Mouse (Mus musculus): ENCODE data around the gene Tmod4. TPM values are rescaled to one million over a fixed set of nuclear protein-coding genes. Genes with fewer than 3 reads are reported as not detected.
A peak's percentile ranks its signal among the peaks of the same experiment; 100 is the strongest.
"Not testable (repeated sequence)": the region's sequence is repeated elsewhere in the genome, so short reads cannot be mapped to it uniquely, and the experiment has no call there.

Tmod4 gene
- polyA plus RNA-seq (2014; fragmentation: Nextera tagmentation; extraction: Ambion mirVana): 0.61 and 1.7 TPM in 2 replicates

DNA sequence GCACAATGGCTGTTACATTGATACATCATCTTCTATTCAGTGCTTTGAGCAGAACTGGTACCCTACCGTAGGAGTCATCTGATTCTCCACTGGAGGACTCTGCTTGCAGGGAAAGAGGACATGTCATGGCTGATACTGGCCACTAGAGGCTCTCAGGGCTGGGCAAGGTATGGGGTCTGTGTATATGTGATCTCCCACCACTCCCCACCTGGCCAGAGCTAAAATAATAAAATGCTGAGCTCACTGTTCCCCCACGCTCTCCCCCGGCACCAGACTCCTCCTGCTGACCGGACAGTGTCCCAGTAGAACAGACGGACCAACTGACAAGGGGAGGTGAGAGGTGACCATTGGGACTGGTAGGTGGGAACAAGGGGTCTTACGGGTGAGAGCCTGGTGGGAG, at the start of gene Tmod4:
Gene Tmod4, plus strand, starts transcription at position 231 of the 400 bp plus-strand sequence.
- Histone ChIP-seq H3K27me3 (ENCODE audit: control insufficient read depth, insufficient read depth, low read length) (no peaks in the 10 kb centered on the region), H3K4me1 (replicated peaks; ENCODE audit: control insufficient read depth, insufficient read depth, low read length) (no peaks in the 10 kb centered on the region), H3K27ac (no peak within 1 kb of the TSS), H3K36me3 (replicated peaks; ENCODE audit: control insufficient read depth, insufficient read depth) (peaks cover 44% of the 10 kb centered on the region), H3K4me2 (replicated peaks) (no peak within 1 kb of the TSS), H3K9me3 (ENCODE audit: control insufficient read depth, low read length) (no peaks in the 10 kb centered on the region), H3K9ac (no peak within 1 kb of the TSS), H3K4me3 (replicated peaks; ENCODE audit: low read length) (no peak within 1 kb of the TSS)
- WGBS: 61% methylated on average over 6 of the region's 6 CpGs
- ATAC-seq (ENCODE audit: low FRiP score): 0 out of 2 replicates have a peak, but pooled peaks have one; percentile 49
- DNase-seq (ENCODE audit: low spot score): no peak

- no peak for ATAC-seq (ENCODE audit: low FRiP score)
- no peak overlapping the region for H3K4me2 ChIP-seq (replicated peaks)
- no peaks in the 10 kb centered on the region for H3K36me3 ChIP-seq (replicated peaks; ENCODE audit: control insufficient read depth, insufficient read depth)
- no peaks in the 10 kb centered on the region for H3K4me1 ChIP-seq (replicated peaks; ENCODE audit: control insufficient read depth, insufficient read depth, low read length)
- no peak overlapping the region for H3K27ac ChIP-seq
- WGBS: 97% methylated on average over 1 of the region's 1 CpGs
- no peaks in the 10 kb centered on the region for H3K27me3 ChIP-seq (ENCODE audit: control insufficient read depth, insufficient read depth, low read length)
- H3K9ac ChIP-seq: no peak overlapping the region
- no peak for DNase-seq (ENCODE audit: low spot score)
- H3K9me3 ChIP-seq (ENCODE audit: control insufficient read depth, low read length): no peaks in the 10 kb centered on the region
- no peak overlapping the region for H3K4me3 ChIP-seq (replicated peaks; ENCODE audit: low read length)
Measured at GRCm38 (mm10) chr3:95088071-95088470, 36.2 kb upstream of the Tmod4 start.

DNA sequence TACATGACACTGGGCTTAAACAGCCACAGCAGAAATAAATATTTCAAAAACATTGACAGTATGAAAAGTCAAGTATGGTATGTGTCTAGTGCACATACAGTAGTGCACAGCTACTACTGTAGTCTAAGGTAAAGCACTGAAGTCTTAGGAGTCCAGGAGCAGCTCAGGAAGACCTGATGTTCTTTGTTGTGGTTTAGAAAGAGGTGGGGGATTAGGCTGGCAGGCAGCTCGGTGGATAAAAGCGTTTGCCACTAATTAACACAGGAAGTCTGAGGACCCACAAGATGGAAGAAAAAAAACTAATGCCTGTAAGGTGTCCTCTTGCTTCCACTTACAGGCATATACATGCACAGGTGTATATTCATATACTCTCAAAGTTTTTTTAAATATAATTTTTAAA, 23.4 kb upstream of the Tmod4 start:
- ATAC-seq (ENCODE audit: low FRiP score) (no peak), DNase-seq (ENCODE audit: low spot score) (no peak)
- Histone ChIP-seq H3K9me3 (ENCODE audit: control insufficient read depth, low read length) (no peaks in the 10 kb centered on the region), H3K27ac (no peak overlapping the region), H3K9ac (no peak overlapping the region), H3K4me3 (replicated peaks; ENCODE audit: low read length) (no peak overlapping the region), H3K4me2 (replicated peaks) (no peak overlapping the region), H3K4me1 (replicated peaks; ENCODE audit: control insufficient read depth, insufficient read depth, low read length) (peaks cover 21% of the 10 kb centered on the region), H3K36me3 (replicated peaks; ENCODE audit: control insufficient read depth, insufficient read depth) (peaks cover 17% of the 10 kb centered on the region), H3K27me3 (ENCODE audit: control insufficient read depth, insufficient read depth, low read length) (no peaks in the 10 kb centered on the region)
- WGBS: 51% methylated on average over 2 of the region's 2 CpGs

GRCm38 (mm10) chr3:95105121-95105520, 19.2 kb upstream of the Tmod4 start:
- H3K27ac ChIP-seq: no peak overlapping the region
- H3K9ac ChIP-seq: peak overlapping the region; percentile 90
- no peaks in the 10 kb centered on the region for H3K27me3 ChIP-seq (ENCODE audit: control insufficient read depth, insufficient read depth, low read length)
- WGBS: 68% methylated on average over 4 of the region's 4 CpGs
- H3K36me3 ChIP-seq (replicated peaks; ENCODE audit: control insufficient read depth, insufficient read depth): peaks cover 3% of the 10 kb centered on the region; the same call in 1 of the 2 replicates
- no peaks in the 10 kb centered on the region for H3K9me3 ChIP-seq (ENCODE audit: control insufficient read depth, low read length)
- H3K4me3 ChIP-seq (replicated peaks; ENCODE audit: low read length): peak overlapping the region; percentile 83
- no peak for DNase-seq (ENCODE audit: low spot score)
- H3K4me2 ChIP-seq (replicated peaks): peak overlapping the region; percentile 73
- peaks cover 21% of the 10 kb centered on the region for H3K4me1 ChIP-seq (replicated peaks; ENCODE audit: control insufficient read depth, insufficient read depth, low read length)
- no peak for ATAC-seq (ENCODE audit: low FRiP score)

DNA sequence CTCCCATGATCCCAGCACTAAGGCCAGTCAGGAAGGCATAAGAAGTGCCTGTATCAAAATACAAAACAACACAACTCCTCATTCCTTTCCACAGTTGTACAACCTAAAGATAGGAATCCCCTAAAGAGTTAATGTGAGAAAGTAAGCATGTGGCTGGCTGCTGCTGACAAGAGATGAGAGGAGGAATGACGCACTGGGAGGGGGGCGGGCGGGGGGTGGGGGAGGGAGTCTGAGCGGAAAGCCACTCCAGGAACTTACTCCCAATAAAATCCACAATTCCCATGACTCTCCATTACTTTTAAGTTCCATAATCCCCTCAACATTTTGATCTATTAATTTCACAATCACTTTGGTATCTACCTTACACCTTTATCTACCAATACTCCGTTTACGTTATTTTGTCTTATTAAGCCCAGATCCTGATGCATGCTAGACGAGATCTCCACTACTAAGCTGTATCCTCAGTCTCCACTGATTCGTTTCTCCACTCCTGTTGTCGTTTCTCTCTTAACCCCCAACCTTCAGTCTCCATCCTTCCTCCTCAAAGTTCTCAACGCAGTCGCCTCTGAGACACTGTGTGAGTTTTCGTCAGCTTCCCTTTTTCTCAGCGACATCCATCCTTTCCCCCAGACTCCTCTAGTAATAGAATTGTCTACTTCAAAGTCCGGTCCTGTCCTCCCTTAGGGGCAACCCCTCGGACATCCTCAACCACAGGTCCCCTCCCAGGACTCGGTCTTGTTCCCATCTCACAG, 18.5 kb upstream of the Tmod4 start:
- Histone ChIP-seq H3K4me1 (replicated peaks; ENCODE audit: control insufficient read depth, insufficient read depth, low read length) (peaks cover 19% of the 10 kb centered on the region), H3K27me3 (ENCODE audit: control insufficient read depth, insufficient read depth, low read length) (no peaks in the 10 kb centered on the region)

GRCm38 (mm10) chr3:95106338-95107117, 17.7 kb upstream of the Tmod4 start, which contains the start of gene Pip5k1a:
Gene Pip5k1a (minus strand): TSS chr3:95106930.
- Histone ChIP-seq H3K4me3 (replicated peaks; ENCODE audit: low read length) (peak within 1 kb of the TSS; percentile 83), H3K4me1 (replicated peaks; ENCODE audit: control insufficient read depth, insufficient read depth, low read length) (peaks cover 12% of the 10 kb centered on the region), H3K4me2 (replicated peaks) (peak within 1 kb of the TSS; percentile 73), H3K27ac (peak within 1 kb of the TSS; percentile 84), H3K36me3 (replicated peaks; ENCODE audit: control insufficient read depth, insufficient read depth) (peaks cover 3% of the 10 kb centered on the region; the same call in 1 of the 2 replicates), H3K9ac (peak within 1 kb of the TSS; percentile 90), H3K9me3 (ENCODE audit: control insufficient read depth, low read length) (no peaks in the 10 kb centered on the region), H3K27me3 (ENCODE audit: control insufficient read depth, insufficient read depth, low read length) (no peaks in the 10 kb centered on the region)
- DNase-seq (ENCODE audit: low spot score) (peak; percentile 99), ATAC-seq (ENCODE audit: low FRiP score) (peak; percentile 92)
- under 1% methylated on average over 51 of the region's 51 CpGs for WGBS

More for the DNA sequence above, 18.5 kb upstream of the Tmod4 start:
- DNase-seq (ENCODE audit: low spot score) (no peak), ATAC-seq (ENCODE audit: low FRiP score) (no peak)
- H3K36me3 ChIP-seq (replicated peaks; ENCODE audit: control insufficient read depth, insufficient read depth): peaks cover 3% of the 10 kb centered on the region; the same call in 1 of the 2 replicates
- peak overlapping the region; percentile 83 for H3K4me3 ChIP-seq (replicated peaks; ENCODE audit: low read length)
- H3K9ac ChIP-seq: peak overlapping the region; percentile 90
- WGBS: under 1% methylated on average over 16 of the region's 16 CpGs
- H3K27ac ChIP-seq: peak overlapping the region; percentile 84
- no peaks in the 10 kb centered on the region for H3K9me3 ChIP-seq (ENCODE audit: control insufficient read depth, low read length)
- H3K4me2 ChIP-seq (replicated peaks): peak overlapping the region; percentile 73

DNA sequence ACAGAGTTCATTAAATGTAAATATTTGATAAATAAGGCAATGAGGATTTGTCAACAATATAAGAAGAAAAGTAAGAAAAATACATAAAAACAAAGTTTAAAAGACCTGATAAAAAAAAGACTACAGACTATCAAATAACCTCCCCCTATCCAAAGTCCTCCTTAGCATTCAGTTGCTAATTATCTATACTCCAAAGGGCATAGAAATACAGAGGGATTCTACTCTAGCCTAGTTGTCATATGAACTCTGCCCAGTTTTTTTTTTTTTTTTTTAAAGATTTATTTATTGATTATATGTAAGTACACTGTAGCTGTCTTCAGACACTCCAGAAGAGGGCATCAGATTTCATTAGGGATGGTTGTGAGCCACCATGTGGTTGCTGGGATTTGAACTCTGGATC, 17.0 kb upstream of the Tmod4 start:
- not testable (repeated sequence) for H3K27me3 ChIP-seq (ENCODE audit: control insufficient read depth, insufficient read depth, low read length); H3K27ac ChIP-seq; H3K9me3 ChIP-seq (ENCODE audit: control insufficient read depth, low read length); ATAC-seq (ENCODE audit: low FRiP score); H3K36me3 ChIP-seq (replicated peaks; ENCODE audit: control insufficient read depth, insufficient read depth); DNase-seq (ENCODE audit: low spot score)
- Histone ChIP-seq H3K9ac (0 out of 2 replicates have a peak overlapping the region, but pooled peaks have one; percentile 34), H3K4me1 (replicated peaks; ENCODE audit: control insufficient read depth, insufficient read depth, low read length) (peaks cover 16% of the 10 kb centered on the region), H3K4me2 (replicated peaks) (peak overlapping the region; percentile 73), H3K4me3 (replicated peaks; ENCODE audit: low read length) (peak overlapping the region; percentile 83)

DNA sequence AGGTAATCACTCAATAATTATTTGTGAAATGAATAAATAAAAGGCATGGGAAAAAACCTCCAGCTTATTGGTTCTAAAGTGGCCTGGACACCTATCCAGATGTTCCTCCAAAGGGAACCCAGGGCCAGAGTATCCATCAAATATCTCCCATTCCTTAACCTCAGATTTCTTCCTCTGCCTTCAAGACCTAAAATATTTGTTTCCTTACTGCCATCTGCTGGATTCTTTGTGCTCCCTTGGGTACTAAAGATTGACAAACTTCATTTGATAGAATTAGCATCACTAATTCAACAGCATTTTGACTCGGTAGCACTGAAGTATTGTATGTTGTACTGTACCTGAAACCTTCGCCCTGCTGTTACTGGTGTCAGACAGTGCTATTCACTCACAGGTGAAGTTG, 16.4 kb upstream of the Tmod4 start:
- Histone ChIP-seq H3K36me3 (replicated peaks; ENCODE audit: control insufficient read depth, insufficient read depth) (0 out of 2 replicates have a peak, but pooled peaks cover 3% of the 10 kb centered on the region), H3K9ac (no peak overlapping the region), H3K27me3 (ENCODE audit: control insufficient read depth, insufficient read depth, low read length) (no peaks in the 10 kb centered on the region), H3K4me1 (replicated peaks; ENCODE audit: control insufficient read depth, insufficient read depth, low read length) (peaks cover 21% of the 10 kb centered on the region), H3K27ac (no peak overlapping the region), H3K9me3 (ENCODE audit: control insufficient read depth, low read length) (no peaks in the 10 kb centered on the region), H3K4me2 (replicated peaks) (no peak overlapping the region), H3K4me3 (replicated peaks; ENCODE audit: low read length) (no peak overlapping the region)
- DNase-seq (ENCODE audit: low spot score): no peak
- no peak for ATAC-seq (ENCODE audit: low FRiP score)
- 68% methylated on average over 2 of the region's 2 CpGs for WGBS
